Mouse (Mus musculus): ENCODE measurements at regions not wholly inside any gene's neighbourhood (a gene's known extent, or its start where the extent isn't known, plus 50 kb on each side); places are given as distances from the start of the nearest gene placed in this dataset.

DNA sequence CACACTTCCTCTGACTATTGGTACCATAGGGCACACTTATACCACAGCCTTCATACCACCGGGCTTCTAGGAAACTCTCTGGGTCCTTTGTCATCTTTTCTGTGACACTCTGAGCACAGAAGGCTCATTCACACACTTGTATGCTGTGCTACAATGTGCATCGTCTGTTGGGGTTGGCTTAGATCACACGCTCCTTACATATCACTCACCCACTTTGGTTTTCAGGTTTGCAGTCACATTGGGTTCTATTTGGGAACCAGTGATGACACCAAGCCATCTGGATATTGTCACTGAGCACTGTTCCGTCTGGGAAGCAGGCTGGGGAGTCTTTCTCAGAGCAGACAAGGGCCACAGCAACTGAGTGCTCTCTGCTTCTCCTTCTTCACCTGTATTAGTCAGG, 74.1 kb upstream of the Vldlr start:
- no peaks in the 10 kb centered on the region for H3K36me3 ChIP-seq (ENCODE audit: control insufficient read depth, insufficient read depth, low read length)
- no peaks in the 10 kb centered on the region for H3K27me3 ChIP-seq (ENCODE audit: control insufficient read depth, insufficient read depth, low read length)
- 90% methylated on average over 4 of the region's 4 CpGs for WGBS
- no peaks in the 10 kb centered on the region; the same call in 1 of the 2 replicates for H3K4me1 ChIP-seq (ENCODE audit: control insufficient read depth, insufficient read depth, low read length)
- no peak for ATAC-seq (ENCODE audit: low FRiP score)
- no peak overlapping the region for H3K9ac ChIP-seq (ENCODE audit: low read length)
- H3K9me3 ChIP-seq (ENCODE audit: control insufficient read depth, low read length): no peaks in the 10 kb centered on the region
- no peak overlapping the region for H3K4me3 ChIP-seq (ENCODE audit: low read depth, low read length)
- no peak for DNase-seq (ENCODE audit: low spot score, missing footprints)
- H3K27ac ChIP-seq (ENCODE audit: low read depth, low read length): no peak overlapping the region
- no peak overlapping the region for H3K4me2 ChIP-seq

DNA sequence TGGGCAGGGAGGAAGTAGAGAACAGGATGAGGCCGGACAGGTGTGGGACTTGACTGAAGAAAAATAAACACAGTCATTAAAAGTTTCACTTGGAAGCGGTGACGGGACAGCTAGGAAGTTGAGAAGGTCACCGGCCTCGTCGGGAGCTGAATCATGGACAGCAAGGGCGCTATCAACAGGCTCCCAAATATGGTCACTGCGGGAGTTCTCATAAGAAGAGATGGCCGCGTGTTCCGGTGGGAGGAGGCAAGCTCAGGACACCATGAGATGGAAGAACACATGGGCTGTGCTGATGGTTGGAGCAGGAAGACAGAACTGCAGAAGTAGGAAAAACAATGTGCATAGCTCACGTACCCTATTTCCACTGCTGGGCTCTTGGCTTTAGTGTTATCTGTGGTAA, 68.9 kb upstream of the Vldlr start:
- H3K27me3 ChIP-seq (ENCODE audit: control insufficient read depth, insufficient read depth, low read length): no peaks in the 10 kb centered on the region
- no peak overlapping the region for H3K4me3 ChIP-seq (ENCODE audit: low read depth, low read length)
- H3K4me2 ChIP-seq: no peak overlapping the region
- H3K36me3 ChIP-seq (ENCODE audit: control insufficient read depth, insufficient read depth, low read length): no peaks in the 10 kb centered on the region
- H3K27ac ChIP-seq (ENCODE audit: low read depth, low read length): no peak overlapping the region
- no peak overlapping the region for H3K9ac ChIP-seq (ENCODE audit: low read length)
- no peaks in the 10 kb centered on the region; the same call in 1 of the 2 replicates for H3K4me1 ChIP-seq (ENCODE audit: control insufficient read depth, insufficient read depth, low read length)
- ATAC-seq (ENCODE audit: low FRiP score): no peak
- WGBS: 88% methylated on average over 12 of the region's 12 CpGs
- no peak for DNase-seq (ENCODE audit: low spot score, missing footprints)
- no peaks in the 10 kb centered on the region for H3K9me3 ChIP-seq (ENCODE audit: control insufficient read depth, low read length)

DNA sequence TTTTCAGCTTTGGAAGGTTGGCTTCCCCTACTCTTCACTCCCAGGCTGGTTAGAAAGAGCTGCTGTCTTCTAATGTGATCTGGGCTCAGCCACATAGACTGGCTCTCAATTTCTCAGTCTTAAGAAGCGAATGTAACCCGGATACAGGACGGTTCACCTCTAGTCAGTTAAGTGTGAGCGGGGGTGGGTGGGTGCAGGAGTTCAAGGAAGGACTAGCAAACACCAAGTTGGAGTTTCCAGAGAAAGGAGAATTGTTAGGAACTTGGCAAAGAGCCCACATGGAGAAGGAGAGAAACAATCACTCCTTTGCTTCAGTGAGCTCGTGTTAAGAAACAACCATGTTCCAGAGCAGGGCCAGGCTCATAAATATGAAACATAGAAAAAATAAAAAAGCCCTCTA, 68.0 kb upstream of the Vldlr start:
- Histone ChIP-seq H3K4me2 (no peak overlapping the region), H3K4me1 (ENCODE audit: control insufficient read depth, insufficient read depth, low read length) (no peaks in the 10 kb centered on the region; the same call in 1 of the 2 replicates), H3K4me3 (ENCODE audit: low read depth, low read length) (no peak overlapping the region), H3K27ac (ENCODE audit: low read depth, low read length) (no peak overlapping the region), H3K9me3 (ENCODE audit: control insufficient read depth, low read length) (no peaks in the 10 kb centered on the region), H3K36me3 (ENCODE audit: control insufficient read depth, insufficient read depth, low read length) (no peaks in the 10 kb centered on the region), H3K27me3 (ENCODE audit: control insufficient read depth, insufficient read depth, low read length) (no peaks in the 10 kb centered on the region), H3K9ac (ENCODE audit: low read length) (no peak overlapping the region)
- DNase-seq (ENCODE audit: low spot score, missing footprints) (no peak), ATAC-seq (ENCODE audit: low FRiP score) (no peak)
- WGBS: 90% methylated on average over 5 of the region's 5 CpGs

DNA sequence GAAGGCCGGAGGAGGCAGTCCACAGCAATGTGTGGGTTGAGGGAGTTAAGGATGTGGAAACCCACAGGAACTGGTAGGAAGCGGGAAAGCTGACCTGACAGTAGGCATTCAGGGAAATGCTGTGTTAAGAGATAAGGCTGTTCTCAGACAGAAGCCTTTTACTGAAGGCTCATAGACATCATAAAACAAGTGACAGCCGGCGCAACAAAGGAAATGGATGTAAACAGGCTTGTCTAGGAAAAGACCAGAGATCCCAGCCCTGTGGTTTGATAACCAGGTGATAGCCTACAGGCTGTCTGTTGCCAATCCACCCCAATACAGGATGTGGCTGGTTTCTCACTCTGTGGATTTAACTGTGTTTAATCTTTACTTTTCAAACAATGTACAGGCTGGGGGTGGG, 66.7 kb upstream of the Vldlr start:
- Histone ChIP-seq H3K36me3 (ENCODE audit: control insufficient read depth, insufficient read depth, low read length) (no peaks in the 10 kb centered on the region), H3K27me3 (ENCODE audit: control insufficient read depth, insufficient read depth, low read length) (no peaks in the 10 kb centered on the region), H3K27ac (ENCODE audit: low read depth, low read length) (no peak overlapping the region), H3K4me2 (no peak overlapping the region), H3K4me3 (ENCODE audit: low read depth, low read length) (no peak overlapping the region), H3K9ac (ENCODE audit: low read length) (no peak overlapping the region), H3K9me3 (ENCODE audit: control insufficient read depth, low read length) (no peaks in the 10 kb centered on the region; the same call in 1 of the 2 replicates), H3K4me1 (ENCODE audit: control insufficient read depth, insufficient read depth, low read length) (no peaks in the 10 kb centered on the region)
- DNase-seq (ENCODE audit: low spot score, missing footprints) (no peak), ATAC-seq (ENCODE audit: low FRiP score) (no peak)
- 93% methylated on average over 4 of the region's 4 CpGs for WGBS

- Histone ChIP-seq H3K9me3 (ENCODE audit: control insufficient read depth, low read length) (no peaks in the 10 kb centered on the region), H3K4me1 (ENCODE audit: control insufficient read depth, insufficient read depth, low read length) (no peaks in the 10 kb centered on the region), H3K4me3 (ENCODE audit: low read depth, low read length) (no peak overlapping the region), H3K4me2 (no peak overlapping the region), H3K9ac (ENCODE audit: low read length) (no peak overlapping the region), H3K27me3 (ENCODE audit: control insufficient read depth, insufficient read depth, low read length) (no peaks in the 10 kb centered on the region), H3K27ac (ENCODE audit: low read depth, low read length) (no peak overlapping the region), H3K36me3 (ENCODE audit: control insufficient read depth, insufficient read depth, low read length) (no peaks in the 10 kb centered on the region)
- WGBS: 84% methylated on average over 4 of the region's 4 CpGs
- DNase-seq (ENCODE audit: low spot score, missing footprints) (no peak), ATAC-seq (ENCODE audit: low FRiP score) (no peak)
These were observed 54.4 kb upstream of the Vldlr start for GRCm38 (mm10) chr19:27161933-27162332.

Data from midbrain, embryonic 11.5 days (tissue).